Mouse (Mus musculus) heart, embryonic 10.5 days (tissue): Measurements from ENCODE around the gene Dlg5. TPM values are rescaled to one million over a fixed set of nuclear protein-coding genes. Genes with fewer than 3 reads are reported as not detected.
A peak's percentile ranks its signal among the peaks of the same experiment; 100 is the strongest.

Experiments used
- DNase-seq: peaks from one replicate; pipeline ENCODE4 v3.0.0-alpha.2; 2017; ENCODE audit warnings: low spot score
- H3K27ac ChIP-seq: fragments of 300-500 bp; sonication (generic); 2 replicates; pipeline ENCODE4 v1.5.1; 2016; ENCODE audit warnings: mild to moderate bottlenecking
- H3K27me3 ChIP-seq: fragments of 300-500 bp; sonication (generic); 2 replicates; pipeline ENCODE4 v1.6.1; 2016; ENCODE audit warnings: mild to moderate bottlenecking; ENCODE audit not compliant: poor library complexity, insufficient read depth, severe bottlenecking
- H3K36me3 ChIP-seq: fragments of 300-500 bp; sonication (generic); 2 replicates; pipeline ENCODE4 v1.6.1; 2016; ENCODE audit warnings: mild to moderate bottlenecking, moderate library complexity
- H3K4me1 ChIP-seq: fragments of 300-500 bp; sonication (generic); 2 replicates; pipeline ENCODE4 v1.6.1; 2016; ENCODE audit warnings: mild to moderate bottlenecking
- H3K4me3 ChIP-seq: fragments of 300-500 bp; sonication (generic); 2 replicates; pipeline ENCODE4 v1.5.1; 2016; ENCODE audit warnings: mild to moderate bottlenecking, moderate library complexity
- H3K9me3 ChIP-seq: fragments of 300-500 bp; sonication (generic); 2 replicates; pipeline ENCODE4 v1.6.1; 2016; ENCODE audit warnings: mild to moderate bottlenecking, moderate library complexity
- WGBS: fragments of 180-500 bp; shearing (Covaris S2); methylation state at CpG from one replicate; pipeline ENCODE4 v1.1.7; 2016; 5-methylcytosine and 5-hydroxymethylcytosine counted together
- polyA plus RNA-seq: library from polyadenylated mRNA; unstranded; fragments of >200 nt; fragmentation: Nextera tagmentation; extraction: Ambion mirVana; gene quantifications from 2 replicates; pipeline ENCODE4 v1.2.1, GENCODE M21; 2016

The Dlg5 gene
- polyA plus RNA-seq, 1 experiment from 2014 or later: 15.1 TPM

- WGBS: 54% methylated on average over 8 of the region's 8 CpGs
- peaks cover 50% of the 10 kb centered on the region for H3K4me1 ChIP-seq
- H3K36me3 ChIP-seq: no peaks in the 10 kb centered on the region
Measured at GRCm38 (mm10) chr14:24227015-24227414, 18.7 kb downstream of the Dlg5 start.

GRCm38 (mm10) chr14:24226344-24226743 is 19.4 kb downstream of the Dlg5 start:
- no peaks in the 10 kb centered on the region for H3K9me3 ChIP-seq
- no peak overlapping the region for H3K27ac ChIP-seq
- H3K27me3 ChIP-seq: no peaks in the 10 kb centered on the region
- H3K4me3 ChIP-seq: no peak overlapping the region
- no peak for DNase-seq
- WGBS: 85% methylated on average over 2 of the region's 2 CpGs
- peaks cover 44% of the 10 kb centered on the region for H3K4me1 ChIP-seq
- H3K36me3 ChIP-seq: no peaks in the 10 kb centered on the region

More at GRCm38 (mm10) chr14:24227015-24227414, 18.7 kb downstream of the Dlg5 start:
- H3K27ac ChIP-seq: no peak overlapping the region
- no peaks in the 10 kb centered on the region for H3K9me3 ChIP-seq
- H3K4me3 ChIP-seq: no peak overlapping the region
- no peaks in the 10 kb centered on the region for H3K27me3 ChIP-seq
- no peak for DNase-seq

GRCm38 (mm10) chr14:24222759-24223158 is 23.0 kb downstream of the Dlg5 start:
- 16% methylated on average over 3 of the region's 3 CpGs for WGBS
- peaks cover 55% of the 10 kb centered on the region for H3K4me1 ChIP-seq
- H3K27me3 ChIP-seq: no peaks in the 10 kb centered on the region
- no peaks in the 10 kb centered on the region for H3K36me3 ChIP-seq
- H3K9me3 ChIP-seq: no peaks in the 10 kb centered on the region
- no peak overlapping the region for H3K4me3 ChIP-seq
- no peak for DNase-seq
- H3K27ac ChIP-seq: no peak overlapping the region

- 75% methylated on average over 3 of the region's 3 CpGs for WGBS
- Histone ChIP-seq H3K4me3 (no peak overlapping the region), H3K27me3 (no peaks in the 10 kb centered on the region), H3K9me3 (no peaks in the 10 kb centered on the region), H3K27ac (no peak overlapping the region), H3K36me3 (no peaks in the 10 kb centered on the region), H3K4me1 (peaks cover 58% of the 10 kb centered on the region)
- no peak for DNase-seq
Measured at GRCm38 (mm10) chr14:24222273-24222672, 23.4 kb downstream of the Dlg5 start.

GRCm38 (mm10) chr14:24217362-24217722 is 28.4 kb downstream of the Dlg5 start:
- 55% methylated on average over 8 of the region's 8 CpGs for WGBS
- no peak for DNase-seq
- Histone ChIP-seq H3K4me3 (no peak overlapping the region), H3K27ac (peak overlapping the region; percentile 72; the same call in 1 of the 2 replicates), H3K9me3 (no peaks in the 10 kb centered on the region), H3K27me3 (no peaks in the 10 kb centered on the region), H3K36me3 (no peaks in the 10 kb centered on the region), H3K4me1 (peaks cover 87% of the 10 kb centered on the region)

GRCm38 (mm10) chr14:24216678-24217361 is 28.9 kb downstream of the Dlg5 start:
- Histone ChIP-seq H3K27ac (peak overlapping the region; percentile 72; the same call in 1 of the 2 replicates), H3K4me1 (peaks cover 89% of the 10 kb centered on the region), H3K9me3 (no peaks in the 10 kb centered on the region), H3K36me3 (no peaks in the 10 kb centered on the region), H3K4me3 (no peak overlapping the region), H3K27me3 (no peaks in the 10 kb centered on the region)
- 54% methylated on average over 11 of the region's 11 CpGs for WGBS
- no peak for DNase-seq

GRCm38 (mm10) chr14:24216064-24216463 is 29.7 kb downstream of the Dlg5 start:
- H3K27ac ChIP-seq: 0 out of 2 replicates have a peak overlapping the region, but pooled peaks have one; percentile 13
- no peak overlapping the region for H3K4me3 ChIP-seq
- WGBS: 45% methylated on average over 4 of the region's 4 CpGs
- H3K27me3 ChIP-seq: no peaks in the 10 kb centered on the region
- no peaks in the 10 kb centered on the region for H3K36me3 ChIP-seq
- peaks cover 93% of the 10 kb centered on the region for H3K4me1 ChIP-seq
- H3K9me3 ChIP-seq: no peaks in the 10 kb centered on the region
- DNase-seq: no peak

GRCm38 (mm10) chr14:24214436-24214835 is 31.3 kb downstream of the Dlg5 start:
- H3K36me3 ChIP-seq: no peaks in the 10 kb centered on the region
- H3K27ac ChIP-seq: peak overlapping the region; percentile 8; the same call in 1 of the 2 replicates
- no peaks in the 10 kb centered on the region for H3K9me3 ChIP-seq
- no peak overlapping the region for H3K4me3 ChIP-seq
- WGBS: 48% methylated on average over 9 of the region's 9 CpGs
- peaks cover 92% of the 10 kb centered on the region for H3K4me1 ChIP-seq
- no peaks in the 10 kb centered on the region for H3K27me3 ChIP-seq
- no peak for DNase-seq

GRCm38 (mm10) chr14:24213336-24213735 is 32.4 kb downstream of the Dlg5 start:
- no peak for DNase-seq
- 62% methylated on average over 2 of the region's 2 CpGs for whole genome bisulfite sequencing

GRCm38 (mm10) chr14:24212861-24213260 is 32.9 kb downstream of the Dlg5 start:
- WGBS: 25% methylated on average over 5 of the region's 5 CpGs
- DNase-seq: no peak
- peaks cover 92% of the 10 kb centered on the region for H3K4me1 ChIP-seq

More at GRCm38 (mm10) chr14:24213336-24213735, 32.4 kb downstream of the Dlg5 start:
- H3K36me3 ChIP-seq: no peaks in the 10 kb centered on the region
- H3K4me1 ChIP-seq: peaks cover 92% of the 10 kb centered on the region
- peak overlapping the region; percentile 44; the same call in 1 of the 2 replicates for H3K27ac ChIP-seq
- H3K4me3 ChIP-seq: no peak overlapping the region
- H3K9me3 ChIP-seq: no peaks in the 10 kb centered on the region
- no peaks in the 10 kb centered on the region for H3K27me3 ChIP-seq

GRCm38 (mm10) chr14:24207360-24207752 is 38.4 kb downstream of the Dlg5 start:
- peak overlapping the region; percentile 81 for H3K27ac ChIP-seq
- DNase-seq: no peak

More at GRCm38 (mm10) chr14:24212861-24213260, 32.9 kb downstream of the Dlg5 start:
- H3K36me3 ChIP-seq: no peaks in the 10 kb centered on the region
- peak overlapping the region; percentile 44 for H3K27ac ChIP-seq
- no peaks in the 10 kb centered on the region for H3K9me3 ChIP-seq
- no peak overlapping the region for H3K4me3 ChIP-seq
- no peaks in the 10 kb centered on the region for H3K27me3 ChIP-seq

GRCm38 (mm10) chr14:24206736-24207359 is 38.9 kb downstream of the Dlg5 start:
- WGBS: 19% methylated on average over 12 of the region's 12 CpGs
- peak overlapping the region; percentile 15; the same call in 1 of the 2 replicates for H3K4me3 ChIP-seq

More at GRCm38 (mm10) chr14:24207360-24207752, 38.4 kb downstream of the Dlg5 start:
- H3K27me3 ChIP-seq: no peaks in the 10 kb centered on the region
- H3K4me3 ChIP-seq: peak overlapping the region; percentile 15; the same call in 1 of the 2 replicates
- H3K36me3 ChIP-seq: no peaks in the 10 kb centered on the region
- H3K9me3 ChIP-seq: no peaks in the 10 kb centered on the region
- 30% methylated on average over 13 of the region's 13 CpGs for WGBS
- peaks cover 87% of the 10 kb centered on the region for H3K4me1 ChIP-seq

GRCm38 (mm10) chr14:24206314-24206713 is 39.4 kb downstream of the Dlg5 start:
- no peaks in the 10 kb centered on the region for H3K9me3 ChIP-seq
- 5% methylated on average over 7 of the region's 9 CpGs for WGBS
- H3K27me3 ChIP-seq: no peaks in the 10 kb centered on the region
- DNase-seq: no peak
- H3K27ac ChIP-seq: peak overlapping the region; percentile 72
- no peak overlapping the region; the same call in 1 of the 2 replicates for H3K4me3 ChIP-seq
- no peaks in the 10 kb centered on the region for H3K36me3 ChIP-seq
- peaks cover 84% of the 10 kb centered on the region for H3K4me1 ChIP-seq

More at GRCm38 (mm10) chr14:24206736-24207359, 38.9 kb downstream of the Dlg5 start:
- H3K4me1 ChIP-seq: peaks cover 87% of the 10 kb centered on the region
- no peaks in the 10 kb centered on the region for H3K27me3 ChIP-seq
- peak; percentile 91 for DNase-seq
- no peaks in the 10 kb centered on the region for H3K9me3 ChIP-seq
- no peaks in the 10 kb centered on the region for H3K36me3 ChIP-seq
- peak overlapping the region; percentile 81 for H3K27ac ChIP-seq
